Mouse (Mus musculus) thymus, adult 2 months (tissue): ENCODE results near the gene Prkci. TPM values are rescaled to one million over a fixed set of nuclear protein-coding genes. Genes with fewer than 3 reads are reported as not detected.
A peak's percentile ranks its signal among the peaks of the same experiment; 100 is the strongest.

Experiments
- DNase-seq: peaks from one replicate; pipeline ENCODE4 v3.0.0; 2021
- H3K27ac ChIP-seq: fragments of 200-500 bp; 2 replicates; pipeline ENCODE4 v1.5.1; 2012; ENCODE audit warnings: low read length, control low read depth; ENCODE audit not compliant: control insufficient read depth, insufficient read depth
- H3K27me3 ChIP-seq: fragments of 200-500 bp; 2 replicates; pipeline ENCODE4 v1.6.1; 2012; ENCODE audit warnings: mild to moderate bottlenecking, low read length, moderate library complexity, mixed read lengths; ENCODE audit not compliant: control insufficient read depth, insufficient read depth
- H3K36me3 ChIP-seq: fragments of 200-500 bp; 2 replicates; pipeline ENCODE4 v1.6.1; 2012; ENCODE audit warnings: mild to moderate bottlenecking, low read length, moderate library complexity; ENCODE audit not compliant: control insufficient read depth, insufficient read depth
- H3K4me1 ChIP-seq: fragments of 200-500 bp; replicated peaks from 2 replicates; pipeline ENCODE4 v1.6.1; 2012; ENCODE audit warnings: low read length; ENCODE audit not compliant: control insufficient read depth, insufficient read depth
- H3K4me3 ChIP-seq: fragments of 200-500 bp; 2 replicates; pipeline ENCODE4 v1.5.1; 2012; ENCODE audit warnings: mild to moderate bottlenecking, low read length, control low read depth, moderate library complexity; ENCODE audit not compliant: control insufficient read depth, insufficient read depth
- CTCF ChIP-seq: fragments of 200-500 bp; IDR thresholded peaks from 2 replicates; pipeline ENCODE4 v1.5.1; 2012; ENCODE audit warnings: mild to moderate bottlenecking, control low read depth, low read length, moderate library complexity, borderline replicate concordance; ENCODE audit not compliant: control insufficient read depth, poor library complexity, insufficient read depth; ENCODE audit errors: extremely low read depth
- POLR2A ChIP-seq: fragments of 200-500 bp; IDR thresholded peaks from 2 replicates; pipeline ENCODE4 v1.6.1; 2012; ENCODE audit warnings: mild to moderate bottlenecking, low read length, control low read depth, moderate library complexity; ENCODE audit not compliant: control insufficient read depth, poor library complexity, insufficient read depth; ENCODE audit errors: extremely low read depth
- WGBS: fragments of 180-500 bp; shearing (Covaris S2); methylation state at CpG from one replicate; pipeline ENCODE4 v1.1.7; 2018; 5-methylcytosine and 5-hydroxymethylcytosine counted together
- polyA plus RNA-seq: library from polyadenylated mRNA; depleted of rRNA; stranded (reverse); fragments of >200 nt; gene quantifications from 2 replicates; pipeline ENCODE4 v1.2.3, GENCODE M21; 2012

Prkci gene
- polyA plus RNA-seq, 1 experiment, result 12.8 TPM

GRCm38 (mm10) chr3:30995899-30996687, 546 bp downstream of the Prkci start:
- no peaks in the 10 kb centered on the region for H3K27me3 ChIP-seq
- H3K36me3 ChIP-seq, result no peaks in the 10 kb centered on the region
- H3K4me3 ChIP-seq, result peak overlapping the region; percentile 78
- no peak overlapping the region for H3K27ac ChIP-seq
- no peak for DNase-seq
- TF ChIP-seq CTCF, result no peak
- no peak; the same call in 1 of the 2 replicates for TF ChIP-seq POLR2A
- peaks cover 7% of the 10 kb centered on the region for H3K4me1 ChIP-seq
- 2% methylated on average over 49 of the region's 49 CpGs for WGBS

DNA sequence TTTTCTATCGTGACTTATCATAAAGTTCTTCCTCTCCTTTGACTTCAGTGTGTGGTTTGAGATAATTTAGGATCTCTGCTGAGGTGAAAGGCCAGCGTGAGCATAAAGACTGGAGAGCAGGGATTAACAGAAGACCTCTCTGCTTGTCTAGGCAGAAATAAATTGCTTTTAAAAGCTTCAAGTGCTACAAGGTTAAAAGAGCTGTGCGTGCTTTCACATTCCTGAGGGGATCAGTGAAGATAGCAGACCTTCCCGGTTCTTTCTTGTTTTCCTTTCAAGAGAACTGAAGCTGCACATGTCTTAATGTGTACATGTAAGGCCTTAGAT, 1.1 kb downstream of the Prkci start:
- Histone ChIP-seq H3K36me3 (no peaks in the 10 kb centered on the region), H3K4me1 (peaks cover 7% of the 10 kb centered on the region), H3K27me3 (no peaks in the 10 kb centered on the region), H3K4me3 (no peak overlapping the region), H3K27ac (no peak overlapping the region)
- no peak for DNase-seq
- WGBS, result 59% methylated on average over 4 of the region's 4 CpGs
- no peak for TF ChIP-seq CTCF
- TF ChIP-seq POLR2A, result no peak

DNA sequence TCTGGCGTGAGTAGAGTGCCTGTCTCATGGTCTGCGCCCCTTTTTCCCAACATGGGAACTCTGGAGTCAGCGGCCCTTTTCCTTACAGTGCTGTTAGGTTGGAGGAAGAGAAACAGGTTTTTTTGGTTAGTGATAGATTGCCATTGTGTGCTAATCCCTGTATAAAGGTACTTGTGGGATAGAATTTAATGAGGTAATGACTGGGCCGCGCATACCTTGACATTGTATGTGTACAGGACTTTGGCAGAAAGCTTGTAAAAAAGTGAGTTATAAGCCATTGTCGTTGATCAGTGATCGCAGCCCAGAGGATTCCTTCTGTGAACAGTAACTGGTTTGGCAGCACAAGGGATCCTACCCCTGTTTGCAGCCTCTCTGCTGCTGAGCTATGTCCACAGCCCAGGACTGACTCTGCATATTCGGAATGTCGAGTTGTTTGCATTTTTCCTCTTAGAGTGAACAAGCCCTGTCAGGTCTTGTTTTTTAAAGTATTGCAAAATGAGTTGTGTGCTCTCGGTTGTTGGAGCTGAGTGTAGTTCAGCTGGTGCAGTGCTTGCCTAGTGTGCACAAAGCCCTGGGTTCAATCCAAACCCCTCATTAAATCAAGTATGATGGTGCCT, 4.0 kb downstream of the Prkci start:
- H3K36me3 ChIP-seq, result no peaks in the 10 kb centered on the region
- DNase-seq, result no peak
- H3K4me1 ChIP-seq, result peaks cover 7% of the 10 kb centered on the region
- WGBS, result 95% methylated on average over 10 of the region's 10 CpGs
- 0 out of 2 replicates have a peak overlapping the region, but pooled peaks have one; percentile 4 for H3K27ac ChIP-seq
- TF ChIP-seq CTCF (no peak), POLR2A (no peak)
- H3K4me3 ChIP-seq, result no peak overlapping the region
- no peaks in the 10 kb centered on the region for H3K27me3 ChIP-seq

DNA sequence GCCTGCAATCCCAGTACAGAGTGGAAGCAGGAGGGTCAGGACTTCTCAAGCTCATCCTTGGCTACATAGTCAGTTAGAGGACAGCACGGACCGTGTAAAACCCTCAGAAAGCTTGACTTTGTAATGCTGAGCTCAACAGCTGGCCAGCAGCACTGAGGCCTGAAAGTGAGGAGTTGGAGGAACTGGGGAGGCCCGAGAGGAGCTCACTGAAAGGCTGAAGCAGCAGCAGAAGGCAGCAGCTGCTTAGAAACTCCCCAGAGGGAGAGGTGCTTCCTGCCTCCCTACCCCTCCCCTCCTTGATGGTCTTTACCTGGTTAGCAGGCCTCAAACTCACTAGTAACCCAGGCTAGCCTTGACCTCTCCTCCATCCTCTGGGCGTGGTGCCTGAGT, 4.5 kb downstream of the Prkci start:
- no peaks in the 10 kb centered on the region for H3K27me3 ChIP-seq
- H3K4me1 ChIP-seq, result peaks cover 7% of the 10 kb centered on the region
- no peaks in the 10 kb centered on the region for H3K36me3 ChIP-seq
- no peak for DNase-seq
- H3K27ac ChIP-seq, result 0 out of 2 replicates have a peak overlapping the region, but pooled peaks have one; percentile 4
- TF ChIP-seq CTCF (no peak), POLR2A (no peak)
- no peak overlapping the region for H3K4me3 ChIP-seq
- WGBS, result 57% methylated on average over 4 of the region's 4 CpGs

DNA sequence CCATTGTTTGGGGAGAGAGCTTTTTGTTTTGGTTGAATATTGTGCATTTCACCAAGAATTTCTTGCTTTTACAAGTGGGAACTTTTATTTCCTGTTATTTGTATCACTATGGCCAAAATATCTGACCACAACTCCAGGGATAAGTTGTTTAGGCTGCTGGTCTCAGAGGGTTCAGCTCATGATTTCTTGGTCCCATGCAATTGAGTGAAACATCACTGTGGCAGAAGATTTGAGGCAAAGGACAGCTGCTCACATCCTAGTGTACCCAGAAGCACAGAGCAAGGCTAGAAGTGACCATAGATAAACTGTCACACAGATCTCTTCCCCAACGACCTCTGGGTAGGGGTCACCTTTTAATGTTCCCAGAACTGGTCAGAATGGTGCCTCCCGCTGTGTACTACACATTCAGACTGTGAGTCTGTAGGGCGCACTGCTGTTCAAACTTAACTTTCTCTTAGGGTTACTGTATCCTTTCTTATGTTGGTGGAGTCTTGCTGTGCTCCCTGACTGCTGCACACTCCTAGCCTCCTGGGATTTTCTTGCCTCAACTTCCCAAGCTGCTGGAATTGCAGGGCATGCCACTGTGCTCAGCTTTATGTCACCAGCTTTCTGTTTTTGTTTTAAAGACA, 5.6 kb downstream of the Prkci start:
- DNase-seq, result no peak
- TF ChIP-seq POLR2A (no peak), CTCF (no peak)
- H3K27me3 ChIP-seq, result no peaks in the 10 kb centered on the region
- peaks cover 7% of the 10 kb centered on the region for H3K4me1 ChIP-seq
- WGBS, result 86% methylated on average over 3 of the region's 3 CpGs
- H3K27ac ChIP-seq, result no peak overlapping the region
- H3K36me3 ChIP-seq, result no peaks in the 10 kb centered on the region
- no peak overlapping the region for H3K4me3 ChIP-seq

DNA sequence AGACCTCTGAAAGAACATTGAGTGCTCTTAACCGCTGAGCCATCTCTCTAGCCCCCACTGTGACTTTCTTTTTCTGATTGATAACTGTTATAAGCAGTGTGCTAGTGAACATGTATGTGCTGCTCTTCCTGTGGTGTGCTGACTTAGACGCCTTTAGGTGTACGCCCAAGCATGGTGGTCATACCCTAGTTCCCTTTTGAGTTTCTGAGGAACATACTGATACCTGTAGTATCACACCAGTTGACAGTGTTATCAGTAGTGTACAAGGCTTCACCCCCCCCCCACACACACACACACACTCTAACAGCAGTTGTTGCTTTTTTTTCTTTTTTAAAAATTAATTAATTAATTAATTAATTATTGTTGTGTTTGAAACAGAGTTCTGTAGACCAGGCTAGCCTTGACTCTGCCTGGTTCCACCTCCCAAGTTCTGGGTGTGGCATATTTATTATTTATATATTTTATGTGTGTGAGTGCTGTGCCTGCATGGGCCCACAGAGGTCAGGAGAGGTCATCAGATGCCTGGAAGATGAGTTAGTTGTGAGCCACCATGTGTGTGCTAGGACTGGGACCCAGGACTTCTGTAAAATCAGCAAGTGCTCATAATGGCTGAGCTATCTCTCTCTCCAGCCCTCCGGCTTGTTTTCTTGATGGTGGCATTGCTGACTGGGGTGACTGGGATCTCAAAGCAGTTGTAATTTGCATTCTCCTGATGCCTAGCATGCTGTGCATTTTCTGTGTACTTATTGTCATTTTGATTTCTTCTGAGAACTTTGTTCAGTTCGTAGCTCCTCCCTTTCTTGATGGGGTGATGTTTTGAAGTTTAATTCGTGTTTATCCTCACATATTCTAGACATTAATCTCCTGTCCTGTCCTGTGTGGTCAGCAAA, 9.0 kb downstream of the Prkci start:
- Histone ChIP-seq H3K27ac (no peak overlapping the region), H3K4me3 (no peak overlapping the region), H3K4me1 (peaks cover 7% of the 10 kb centered on the region), H3K27me3 (no peaks in the 10 kb centered on the region), H3K36me3 (no peaks in the 10 kb centered on the region)
- no peak for DNase-seq
- TF ChIP-seq POLR2A (no peak), CTCF (no peak)
- 88% methylated on average over 6 of the region's 6 CpGs for WGBS
